Mouse (Mus musculus) splenic B cell, adult 2 months (primary cell): ENCODE measurements around the gene Scgb2b3.

Source experiments
- DNase-seq: peaks from one replicate; pipeline ENCODE4 v3.0.0-alpha.2; 2011; ENCODE audit warnings: low read depth, low spot score
- H3K27me3 ChIP-seq: 2 replicates; pipeline ENCODE4 v1.6.1; 2012; ENCODE audit warnings: mild to moderate bottlenecking, low read length, moderate library complexity, mixed read lengths; ENCODE audit not compliant: control insufficient read depth, poor library complexity, insufficient read depth, severe bottlenecking
- H3K36me3 ChIP-seq: 2 replicates; pipeline ENCODE4 v1.6.1; 2012; ENCODE audit warnings: mild to moderate bottlenecking, low read length, moderate library complexity, mixed read lengths; ENCODE audit not compliant: control insufficient read depth, poor library complexity, insufficient read depth, severe bottlenecking

Gene Scgb2b3

GRCm38 (mm10) chr7:31362022-31362560, at the start of gene Scgb2b3:
Gene Scgb2b3 (minus strand): TSS chr7:31362072.
- H3K27me3 ChIP-seq: no peaks in the 10 kb centered on the region
- no peak for DNase-seq
- no peaks in the 10 kb centered on the region for H3K36me3 ChIP-seq

GRCm38 (mm10) chr7:31375292-31375691, 13.4 kb upstream of the Scgb2b3 start, which contains the start of gene Scgb1b3:
Gene Scgb1b3 (plus strand): TSS chr7:31375592.
- H3K36me3 ChIP-seq: no peaks in the 10 kb centered on the region
- no peak for DNase-seq

More at GRCm38 (mm10) chr7:31375292-31375691, 13.4 kb upstream of the Scgb2b3 start, which contains the start of gene Scgb1b3:
- H3K27me3 ChIP-seq: no peaks in the 10 kb centered on the region
